Mouse (Mus musculus) forebrain, embryonic 10.5 days (tissue): ENCODE measurements around the gene Col19a1. TPM values are rescaled to one million over a fixed set of nuclear protein-coding genes. Genes with fewer than 3 reads are reported as not detected.

Experiments
- DNase-seq: peaks from one replicate; pipeline ENCODE4 v3.0.0-alpha.2; 2017; ENCODE audit warnings: low spot score; ENCODE audit errors: extremely low spot score
- H3K27ac ChIP-seq: fragments of 300-500 bp; sonication (generic); 2 replicates; pipeline ENCODE4 v1.5.1; 2016; ENCODE audit warnings: mild to moderate bottlenecking
- H3K27me3 ChIP-seq: fragments of 300-500 bp; sonication (generic); 2 replicates; pipeline ENCODE4 v1.6.1; 2016; ENCODE audit warnings: mild to moderate bottlenecking; ENCODE audit not compliant: poor library complexity, severe bottlenecking
- H3K36me3 ChIP-seq: fragments of 300-500 bp; sonication (generic); replicated peaks from 2 replicates; pipeline ENCODE4 v1.6.1; 2016; ENCODE audit warnings: mild to moderate bottlenecking, moderate library complexity
- H3K4me1 ChIP-seq: fragments of 300-500 bp; sonication (generic); 2 replicates; pipeline ENCODE4 v1.6.1; 2016
- H3K4me3 ChIP-seq: fragments of 300-500 bp; sonication (generic); 2 replicates; pipeline ENCODE4 v1.5.1; 2016; ENCODE audit warnings: mild to moderate bottlenecking, moderate library complexity
- H3K9me3 ChIP-seq: fragments of 300-500 bp; sonication (generic); 2 replicates; pipeline ENCODE4 v1.6.1; 2016; ENCODE audit warnings: mild to moderate bottlenecking, moderate library complexity
- WGBS: fragments of 180-500 bp; shearing (Covaris S2); methylation state at CpG from one replicate; pipeline ENCODE4 v1.1.7; 2016; 5-methylcytosine and 5-hydroxymethylcytosine counted together
- polyA plus RNA-seq: library from polyadenylated mRNA; unstranded; fragments of >200 nt; fragmentation: Nextera tagmentation; extraction: Ambion mirVana; gene quantifications from 2 replicates; pipeline ENCODE4 v1.2.1, GENCODE M21; 2016

The Col19a1 gene
- polyA plus RNA-seq, 1 experiment from 2014 or later, result 0.14 TPM

GRCm38 (mm10) chr1:24267022-24267421 lies 320.2 kb downstream of the Col19a1 start:
- no peak for DNase-seq
- Histone ChIP-seq H3K9me3 (no peaks in the 10 kb centered on the region), H3K27me3 (no peaks in the 10 kb centered on the region), H3K36me3 (no peaks in the 10 kb centered on the region), H3K4me1 (peaks cover 13% of the 10 kb centered on the region), H3K27ac (no peak overlapping the region), H3K4me3 (no peak overlapping the region)
- 34% methylated on average over 3 of the region's 3 CpGs for WGBS

GRCm38 (mm10) chr1:24261181-24261580 lies 326.1 kb downstream of the Col19a1 start:
- no peak overlapping the region for H3K27ac ChIP-seq
- H3K9me3 ChIP-seq, result no peaks in the 10 kb centered on the region
- no peak for DNase-seq

GRCm38 (mm10) chr1:24259419-24259818 lies 327.9 kb downstream of the Col19a1 start:
- no peak for DNase-seq
- 81% methylated on average over 6 of the region's 6 CpGs for WGBS
- no peak overlapping the region for H3K27ac ChIP-seq
- no peak overlapping the region for H3K4me3 ChIP-seq
- H3K27me3 ChIP-seq, result no peaks in the 10 kb centered on the region
- H3K4me1 ChIP-seq, result no peaks in the 10 kb centered on the region
- H3K9me3 ChIP-seq, result no peaks in the 10 kb centered on the region
- no peaks in the 10 kb centered on the region for H3K36me3 ChIP-seq

More at GRCm38 (mm10) chr1:24261181-24261580, 326.1 kb downstream of the Col19a1 start:
- no peak overlapping the region for H3K4me3 ChIP-seq
- no peaks in the 10 kb centered on the region for H3K36me3 ChIP-seq
- no peaks in the 10 kb centered on the region for H3K27me3 ChIP-seq
- H3K4me1 ChIP-seq, result no peaks in the 10 kb centered on the region

- 85% methylated on average over 5 of the region's 5 CpGs for whole genome bisulfite sequencing
- Histone ChIP-seq H3K9me3 (no peaks in the 10 kb centered on the region), H3K27me3 (no peaks in the 10 kb centered on the region), H3K36me3 (no peaks in the 10 kb centered on the region), H3K4me3 (no peak overlapping the region), H3K27ac (no peak overlapping the region), H3K4me1 (no peaks in the 10 kb centered on the region)
- no peak for DNase-seq
These were observed 329.3 kb downstream of the Col19a1 start for GRCm38 (mm10) chr1:24257961-24258360.

- Histone ChIP-seq H3K27me3 (peaks cover 9% of the 10 kb centered on the region; the same call in 1 of the 2 replicates), H3K36me3 (no peaks in the 10 kb centered on the region), H3K4me1 (peaks cover 18% of the 10 kb centered on the region), H3K9me3 (no peaks in the 10 kb centered on the region), H3K4me3 (no peak overlapping the region), H3K27ac (no peak overlapping the region)
- no peak for DNase-seq
- 53% methylated on average over 3 of the region's 3 CpGs for WGBS
These were observed 338.1 kb downstream of the Col19a1 start for GRCm38 (mm10) chr1:24249105-24249664.

GRCm38 (mm10) chr1:24248294-24249104 lies 338.8 kb downstream of the Col19a1 start:
- peaks cover 18% of the 10 kb centered on the region for H3K4me1 ChIP-seq
- H3K4me3 ChIP-seq, result no peak overlapping the region
- peaks cover 9% of the 10 kb centered on the region; the same call in 1 of the 2 replicates for H3K27me3 ChIP-seq
- DNase-seq, result no peak
- H3K36me3 ChIP-seq, result no peaks in the 10 kb centered on the region
- H3K9me3 ChIP-seq, result no peaks in the 10 kb centered on the region
- no peak overlapping the region for H3K27ac ChIP-seq
- WGBS, result 77% methylated on average over 10 of the region's 10 CpGs

GRCm38 (mm10) chr1:24245700-24246375 lies 341.4 kb downstream of the Col19a1 start:
- Histone ChIP-seq H3K4me1 (peaks cover 27% of the 10 kb centered on the region), H3K4me3 (no peak overlapping the region), H3K36me3 (no peaks in the 10 kb centered on the region), H3K27ac (no peak overlapping the region), H3K9me3 (no peaks in the 10 kb centered on the region), H3K27me3 (peaks cover 28% of the 10 kb centered on the region)
- WGBS, result 46% methylated on average over 13 of the region's 13 CpGs
- no peak for DNase-seq

GRCm38 (mm10) chr1:24244931-24245330 lies 342.3 kb downstream of the Col19a1 start:
- Histone ChIP-seq H3K36me3 (no peaks in the 10 kb centered on the region), H3K27me3 (peaks cover 31% of the 10 kb centered on the region), H3K9me3 (no peaks in the 10 kb centered on the region), H3K4me1 (peaks cover 36% of the 10 kb centered on the region), H3K27ac (no peak overlapping the region), H3K4me3 (no peak overlapping the region)
- WGBS, result 83% methylated on average over 10 of the region's 10 CpGs
- DNase-seq, result no peak

GRCm38 (mm10) chr1:24240039-24240691 lies 347.1 kb downstream of the Col19a1 start:
- Histone ChIP-seq H3K4me1 (peaks cover 38% of the 10 kb centered on the region), H3K36me3 (no peaks in the 10 kb centered on the region), H3K27me3 (peaks cover 63% of the 10 kb centered on the region), H3K27ac (no peak overlapping the region), H3K4me3 (no peak overlapping the region), H3K9me3 (no peaks in the 10 kb centered on the region)
- WGBS, result 31% methylated on average over 8 of the region's 8 CpGs
- peak; percentile 46 for DNase-seq

GRCm38 (mm10) chr1:24236330-24236729 lies 350.9 kb downstream of the Col19a1 start:
- H3K27me3 ChIP-seq, result peaks cover 70% of the 10 kb centered on the region
- H3K4me3 ChIP-seq, result no peak overlapping the region
- H3K36me3 ChIP-seq, result no peaks in the 10 kb centered on the region
- WGBS, result 81% methylated on average over 1 of the region's 1 CpGs
- no peak overlapping the region for H3K27ac ChIP-seq
- no peak for DNase-seq
- no peaks in the 10 kb centered on the region for H3K9me3 ChIP-seq
- peaks cover 59% of the 10 kb centered on the region for H3K4me1 ChIP-seq

GRCm38 (mm10) chr1:24231504-24232270 lies 355.6 kb downstream of the Col19a1 start:
- 56% methylated on average over 3 of the region's 3 CpGs for WGBS
- Histone ChIP-seq H3K36me3 (no peaks in the 10 kb centered on the region), H3K4me1 (peaks cover 40% of the 10 kb centered on the region), H3K9me3 (no peaks in the 10 kb centered on the region), H3K27ac (no peak overlapping the region), H3K27me3 (peaks cover 52% of the 10 kb centered on the region), H3K4me3 (no peak overlapping the region)
- DNase-seq, result no peak

- no peak overlapping the region for H3K4me3 ChIP-seq
- H3K9me3 ChIP-seq, result no peaks in the 10 kb centered on the region
- H3K4me1 ChIP-seq, result peaks cover 40% of the 10 kb centered on the region
- 0 out of 2 replicates have a peak overlapping the region, but pooled peaks have one; percentile 25 for H3K27ac ChIP-seq
- 43% methylated on average over 8 of the region's 8 CpGs for WGBS
- H3K27me3 ChIP-seq, result peaks cover 40% of the 10 kb centered on the region
- DNase-seq, result no peak
- H3K36me3 ChIP-seq, result no peaks in the 10 kb centered on the region
These were observed 356.8 kb downstream of the Col19a1 start for GRCm38 (mm10) chr1:24230428-24230827.
